Mouse (Mus musculus): ENCODE results near the gene Lgr5.

Gene Lgr5

DNA sequence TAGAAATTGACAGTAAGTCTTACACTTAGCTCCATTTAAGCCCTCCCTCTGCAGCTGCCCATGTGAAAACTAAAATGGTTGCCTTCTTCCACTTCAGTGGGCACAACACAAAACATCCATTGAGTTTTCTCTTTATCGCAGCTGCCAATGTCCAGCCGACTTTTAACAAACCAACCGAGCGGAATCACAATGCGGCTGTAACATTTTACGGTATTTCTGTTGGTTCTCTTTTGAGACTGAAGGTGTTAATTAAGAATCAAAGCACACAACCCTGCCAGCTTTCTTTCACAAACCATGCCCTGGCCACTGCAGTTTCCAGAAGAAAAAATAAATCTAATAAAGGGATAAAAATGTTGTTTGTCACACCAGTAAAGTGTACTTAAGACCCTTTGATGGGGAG is 16.3 kb downstream of the Lgr5 start:
- DNase-seq (ENCODE audit: extremely low read depth, insufficient read length, low spot score), result no peak

DNA sequence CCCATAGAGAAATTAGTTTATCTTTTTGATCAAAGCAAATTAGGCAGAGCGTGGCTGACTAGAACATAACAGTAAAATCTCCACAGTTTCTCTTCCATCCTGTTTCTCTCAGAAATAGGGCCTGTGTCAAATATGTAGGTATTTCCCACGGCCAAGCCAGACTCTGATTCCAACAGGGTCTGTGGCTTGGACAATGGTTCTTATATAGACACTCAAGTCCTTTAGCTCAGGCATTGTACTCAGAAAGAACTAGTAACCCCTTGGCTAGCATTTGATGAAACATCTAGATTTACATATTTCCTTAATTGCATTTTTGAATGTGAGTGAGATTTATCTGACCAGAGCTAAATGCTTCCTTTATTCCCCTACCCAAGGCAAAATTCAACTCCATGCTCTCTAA is 17.0 kb downstream of the Lgr5 start:
- no peak for DNase-seq (ENCODE audit: extremely low read depth, insufficient read length, low spot score)

DNA sequence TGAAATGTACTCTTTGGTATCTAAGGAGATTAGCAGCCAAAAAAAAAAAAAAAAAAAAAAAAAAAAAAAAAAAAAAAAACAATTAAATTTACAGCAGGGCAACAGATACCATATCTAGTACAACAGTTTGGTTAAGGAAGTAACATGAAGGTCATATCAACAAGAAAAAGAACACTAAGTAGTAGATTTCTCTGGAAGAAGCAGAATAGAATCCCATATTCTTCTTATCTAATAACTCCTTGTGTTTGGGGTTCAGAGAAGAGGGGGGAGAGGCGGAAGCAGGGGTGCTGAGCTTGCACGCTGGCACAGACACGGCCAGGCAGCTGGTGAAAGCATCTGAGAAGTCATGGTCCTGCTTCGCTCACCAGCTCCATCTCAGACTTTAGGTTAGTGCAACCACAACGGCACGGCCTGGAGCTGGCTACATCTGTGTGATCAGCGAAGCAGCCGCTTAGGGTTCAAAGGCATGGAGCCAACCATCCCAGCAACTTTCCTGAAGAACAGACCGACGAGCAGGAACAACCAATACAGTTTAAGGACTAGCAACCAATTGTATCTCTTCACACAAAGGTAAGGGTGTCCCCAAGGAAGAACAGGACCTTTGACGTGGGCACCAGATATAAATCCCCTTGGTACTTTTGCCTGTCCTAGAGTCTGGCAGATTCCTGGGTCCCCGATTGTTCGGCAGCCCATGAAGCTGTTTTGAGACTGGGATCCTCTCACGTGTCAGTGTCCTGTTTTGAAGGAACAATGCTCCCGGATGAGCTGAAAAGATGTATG is 17.7 kb downstream of the Lgr5 start, which contains the start of gene A930009A15Rik:
Gene A930009A15Rik (plus strand): TSS at position 275 of the 780 bp plus-strand sequence.
- DNase-seq (ENCODE audit: extremely low read depth, insufficient read length, low spot score), result no peak

DNA sequence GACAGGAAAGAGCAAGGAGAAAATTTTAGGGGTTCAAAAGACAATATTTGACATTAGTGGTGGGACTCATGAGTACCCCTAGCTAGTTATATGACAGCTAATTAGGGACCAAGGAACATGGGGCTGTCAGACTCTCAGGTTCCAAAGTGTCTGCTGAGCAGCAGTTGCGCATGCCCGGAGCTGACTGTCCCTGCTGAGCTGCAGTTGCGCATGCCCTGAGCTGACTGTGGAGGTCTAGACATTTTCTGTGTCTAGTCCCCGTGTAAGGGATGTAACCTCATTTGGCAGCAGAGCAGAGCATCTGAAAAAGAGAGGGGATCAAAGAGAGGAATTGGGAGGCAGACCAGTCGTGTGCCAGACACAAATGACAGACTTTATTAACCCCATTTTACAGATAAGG is 23.6 kb downstream of the Lgr5 start:
- no peak for DNase-seq (ENCODE audit: extremely low read depth, insufficient read length, low spot score)

- no peak for DNase-seq (ENCODE audit: extremely low read depth, insufficient read length, low spot score)
Observed at GRCm38 (mm10) chr10:115562911-115563686, 24.5 kb downstream of the Lgr5 start.

DNA sequence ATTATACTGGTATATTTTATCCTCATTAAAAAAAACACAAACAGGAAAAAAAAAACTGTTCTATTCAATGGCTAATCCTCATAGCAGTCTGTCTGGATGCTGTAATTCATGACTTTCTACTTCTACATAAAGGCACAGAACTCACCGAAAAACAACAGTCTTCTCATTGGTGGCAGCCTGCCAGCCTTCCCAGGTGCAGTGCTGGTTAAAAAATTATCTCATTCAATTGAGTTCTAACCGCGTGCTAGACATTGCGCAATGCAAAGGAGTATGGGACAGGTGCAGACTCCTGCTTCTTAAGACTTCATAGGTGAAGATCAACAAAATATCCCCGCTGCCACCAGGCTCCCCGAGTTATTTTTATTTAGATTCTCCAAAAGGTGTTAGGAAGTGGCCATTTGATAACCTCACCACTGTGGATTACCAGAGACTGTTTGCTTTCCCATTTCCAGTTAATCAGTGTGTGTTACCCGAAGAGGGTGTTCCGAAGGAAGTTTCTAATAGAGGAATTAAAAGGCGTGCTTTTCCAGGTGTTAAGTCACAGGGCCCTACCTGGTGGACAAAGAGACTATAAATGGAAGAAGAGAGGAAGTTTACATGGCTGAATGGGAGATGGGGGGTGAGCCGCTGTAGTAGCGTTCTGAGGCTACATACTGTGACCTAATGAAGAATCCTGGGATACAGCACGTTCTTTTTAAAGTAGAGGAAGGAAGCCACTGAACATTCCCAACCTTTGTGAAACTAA is 26.3 kb downstream of the Lgr5 start:
- no peak for DNase-seq (ENCODE audit: extremely low read depth, insufficient read length, low spot score)

- no peak for DNase-seq (ENCODE audit: extremely low read depth, insufficient read length, low spot score)
Observed at GRCm38 (mm10) chr10:115556738-115557242, 30.8 kb downstream of the Lgr5 start.

GRCm38 (mm10) chr10:115555191-115555765 is 32.3 kb downstream of the Lgr5 start:
- DNase-seq (ENCODE audit: extremely low read depth, insufficient read length, low spot score), result no peak

- no peak for DNase-seq (ENCODE audit: extremely low read depth, insufficient read length, low spot score)
Observed at GRCm38 (mm10) chr10:115553352-115554113, 34.0 kb downstream of the Lgr5 start.

DNA sequence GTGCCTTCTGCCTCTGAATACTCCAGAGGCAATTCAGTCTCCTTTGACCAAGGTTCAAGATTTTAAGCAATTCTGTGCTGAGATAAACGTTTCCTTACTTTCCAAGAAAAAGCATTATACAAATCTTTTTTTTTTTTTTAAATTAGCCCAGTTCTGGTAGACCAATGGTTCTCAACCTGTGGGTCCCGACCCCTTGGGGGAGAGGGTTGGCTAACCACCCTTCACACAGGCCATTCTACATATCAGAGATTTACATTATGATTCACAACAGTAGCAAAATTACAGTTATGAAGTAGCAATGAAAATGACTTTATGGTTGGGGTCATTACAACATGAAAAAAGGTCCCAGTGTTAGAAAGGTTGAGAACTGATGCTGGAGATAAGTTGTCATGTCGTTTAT is 36.5 kb downstream of the Lgr5 start:
- no peak for DNase-seq (ENCODE audit: extremely low read depth, insufficient read length, low spot score)

DNA sequence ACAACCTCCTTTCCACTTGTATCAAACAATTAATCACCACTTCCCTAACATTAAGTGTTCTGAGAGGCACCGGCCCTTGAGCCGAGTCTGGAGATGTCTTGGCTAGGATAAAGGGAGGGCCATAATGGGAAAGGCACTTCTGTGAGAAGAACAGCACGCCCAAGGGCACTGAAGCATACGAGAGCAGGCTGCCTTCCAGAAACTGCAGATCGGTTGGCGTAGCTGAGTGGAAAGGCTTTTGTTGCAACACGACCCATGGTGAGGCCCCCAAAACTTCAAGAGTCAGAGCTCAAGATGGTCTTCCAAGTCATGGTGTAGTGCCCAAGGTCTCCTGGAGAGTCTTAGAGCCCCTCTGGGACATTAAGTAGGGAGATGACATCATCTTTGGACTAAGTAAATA is 37.3 kb downstream of the Lgr5 start:
- no peak for DNase-seq (ENCODE audit: extremely low read depth, insufficient read length, low spot score)

DNA sequence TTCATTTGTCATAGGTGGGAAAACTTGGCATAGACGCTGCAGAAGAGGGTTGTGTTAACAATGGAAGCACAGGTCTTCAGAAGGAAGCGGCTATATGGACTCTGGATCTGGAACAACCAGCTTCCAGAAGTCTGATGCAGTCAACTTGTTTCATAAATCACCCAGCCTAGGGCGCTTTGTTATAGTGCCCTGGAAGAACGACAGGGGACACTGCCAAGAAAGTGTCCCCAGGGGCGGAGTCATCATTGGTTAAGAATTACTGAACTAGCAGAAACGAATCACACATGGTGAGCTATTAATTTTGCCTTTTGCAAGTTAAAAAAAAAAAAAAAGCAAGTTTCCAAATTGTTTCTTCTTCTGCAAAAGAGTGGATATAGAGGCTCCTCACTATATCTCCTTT is 44.7 kb downstream of the Lgr5 start:
- no peak for DNase-seq (ENCODE audit: extremely low read depth, insufficient read length, low spot score)

DNA sequence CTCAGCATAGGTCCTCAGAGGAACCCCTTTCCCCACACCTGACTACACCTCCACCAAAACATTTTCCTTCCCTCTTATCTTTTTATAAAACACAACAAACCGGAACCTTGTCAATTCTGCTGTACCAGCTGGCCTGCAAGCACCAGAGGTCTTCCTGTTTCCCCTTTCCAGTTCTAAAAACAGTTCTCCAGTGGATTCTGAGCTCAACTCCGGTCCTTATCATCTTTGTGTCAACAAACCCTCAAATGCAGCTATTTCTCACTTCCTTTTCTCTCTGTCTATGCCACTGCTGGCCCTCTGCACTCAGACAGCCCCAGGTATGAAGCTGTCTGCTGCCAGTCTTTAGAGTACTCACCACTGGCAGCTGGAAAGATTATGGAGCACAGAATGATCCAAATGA is 56.8 kb downstream of the Lgr5 start:
- no peak for DNase-seq (ENCODE audit: extremely low read depth, insufficient read length, low spot score)

DNA sequence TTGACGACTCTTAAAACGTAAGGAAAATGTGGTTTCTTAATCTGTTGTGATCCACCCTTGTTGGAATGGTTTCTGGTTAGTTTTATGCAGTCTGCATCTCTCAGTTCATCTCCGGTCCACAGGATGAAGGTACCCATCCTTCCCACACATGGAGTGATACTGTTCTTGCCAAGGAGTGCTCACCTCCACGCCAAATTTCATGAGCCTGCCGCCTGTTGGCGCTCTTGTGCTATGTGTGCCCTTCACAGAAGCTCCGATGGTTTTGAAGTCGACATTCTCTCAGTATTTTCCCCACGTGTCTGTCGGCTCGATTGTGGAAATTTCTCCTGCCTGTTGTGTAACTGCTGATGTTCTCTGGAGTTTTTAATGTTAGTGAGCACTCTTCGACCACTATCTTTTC is 57.8 kb downstream of the Lgr5 start:
- DNase-seq (ENCODE audit: extremely low read depth, insufficient read length, low spot score), result no peak

DNA sequence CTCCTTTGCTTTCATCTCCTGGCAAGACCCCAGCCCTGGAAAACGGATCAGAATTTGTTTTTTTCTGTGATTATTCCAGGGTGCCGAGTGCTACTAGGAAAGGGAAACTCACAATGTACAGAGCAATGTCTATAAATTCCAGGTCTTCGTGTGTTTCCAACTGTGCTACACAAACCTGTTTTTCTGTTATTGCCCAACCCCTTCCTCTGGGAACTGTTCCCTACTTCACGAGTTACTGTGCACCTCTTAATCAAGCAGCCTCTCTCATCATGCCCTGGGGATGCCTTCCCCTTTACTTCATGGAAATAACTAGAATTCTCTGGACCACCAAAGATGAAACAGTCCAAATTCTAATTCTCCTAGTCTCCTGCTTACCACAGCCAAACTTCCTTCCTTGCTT is 58.7 kb downstream of the Lgr5 start:
- no peak for DNase-seq (ENCODE audit: extremely low read depth, insufficient read length, low spot score)

DNA sequence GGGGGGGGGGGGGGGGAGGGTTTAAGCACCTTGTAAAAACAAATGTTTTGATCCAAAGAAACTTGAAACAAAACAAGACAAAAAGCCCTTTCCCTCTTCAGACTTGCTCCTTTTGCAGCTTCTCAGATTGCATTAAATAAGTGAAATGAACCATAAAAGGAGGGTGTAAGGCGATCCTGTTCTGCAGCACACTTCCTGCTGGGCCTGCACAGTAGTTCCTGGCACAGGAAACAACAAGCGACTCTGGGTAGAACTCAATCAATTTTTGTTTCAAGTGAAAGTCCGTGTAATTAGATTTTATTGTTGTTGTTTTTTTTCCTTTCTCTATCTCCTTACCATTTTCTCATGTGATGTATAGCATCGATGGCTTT is 66.5 kb downstream of the Lgr5 start:
- DNase-seq (ENCODE audit: extremely low read depth, insufficient read length, low spot score), result no peak

- no peak for DNase-seq (ENCODE audit: extremely low read depth, insufficient read length, low spot score)
Observed at GRCm38 (mm10) chr10:115520200-115521080, 67.1 kb downstream of the Lgr5 start.

DNA sequence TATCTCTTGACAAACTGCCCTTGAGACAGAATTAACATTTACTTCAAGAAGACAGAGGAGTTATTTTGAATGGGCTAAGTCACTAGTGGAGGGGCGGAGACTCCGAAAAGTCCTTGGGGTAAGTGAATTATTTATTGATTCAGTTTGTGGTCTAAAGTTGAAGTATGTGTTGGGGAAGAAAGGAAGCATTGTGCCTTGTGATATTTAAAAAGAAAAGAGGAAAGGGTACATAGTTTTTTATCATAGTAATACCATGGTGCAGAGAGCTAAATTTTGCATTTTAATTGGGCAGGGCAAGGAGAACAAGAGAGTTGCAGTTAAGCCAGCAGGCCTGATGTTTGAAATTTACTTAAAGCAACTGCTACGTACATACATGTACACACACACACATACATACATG is 68.7 kb downstream of the Lgr5 start:
- no peak for DNase-seq (ENCODE audit: extremely low read depth, insufficient read length, low spot score)

DNA sequence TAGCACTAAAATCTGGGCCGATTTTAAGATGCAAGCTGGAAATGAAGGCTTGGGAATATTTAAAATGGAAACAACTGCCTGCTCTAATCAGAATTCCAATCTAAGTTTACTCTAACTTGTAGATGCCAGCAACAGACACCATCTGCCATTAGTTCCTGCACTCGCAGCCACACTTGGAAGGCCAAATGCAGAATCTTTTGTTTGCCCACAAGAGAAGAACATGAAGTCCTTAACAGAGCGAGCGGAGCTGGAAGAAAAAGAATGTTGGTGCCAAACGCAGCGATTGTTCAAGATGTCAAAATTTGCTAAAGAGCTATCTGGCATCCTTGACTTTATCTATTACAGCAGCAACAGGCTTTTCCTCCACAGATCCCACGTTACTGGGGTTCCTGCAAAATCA is 72.1 kb downstream of the Lgr5 start:
- DNase-seq (ENCODE audit: extremely low read depth, insufficient read length, low spot score), result no peak

All from 3134 (cell line).